Mouse (Mus musculus): ENCODE results near the gene Trim26. TPM values are rescaled to one million over a fixed set of nuclear protein-coding genes. Genes with fewer than 3 reads are reported as not detected.

Trim26 gene
- total and polyA plus RNA-seq, 2 experiments: 13.5 to 27.0 TPM

DNA sequence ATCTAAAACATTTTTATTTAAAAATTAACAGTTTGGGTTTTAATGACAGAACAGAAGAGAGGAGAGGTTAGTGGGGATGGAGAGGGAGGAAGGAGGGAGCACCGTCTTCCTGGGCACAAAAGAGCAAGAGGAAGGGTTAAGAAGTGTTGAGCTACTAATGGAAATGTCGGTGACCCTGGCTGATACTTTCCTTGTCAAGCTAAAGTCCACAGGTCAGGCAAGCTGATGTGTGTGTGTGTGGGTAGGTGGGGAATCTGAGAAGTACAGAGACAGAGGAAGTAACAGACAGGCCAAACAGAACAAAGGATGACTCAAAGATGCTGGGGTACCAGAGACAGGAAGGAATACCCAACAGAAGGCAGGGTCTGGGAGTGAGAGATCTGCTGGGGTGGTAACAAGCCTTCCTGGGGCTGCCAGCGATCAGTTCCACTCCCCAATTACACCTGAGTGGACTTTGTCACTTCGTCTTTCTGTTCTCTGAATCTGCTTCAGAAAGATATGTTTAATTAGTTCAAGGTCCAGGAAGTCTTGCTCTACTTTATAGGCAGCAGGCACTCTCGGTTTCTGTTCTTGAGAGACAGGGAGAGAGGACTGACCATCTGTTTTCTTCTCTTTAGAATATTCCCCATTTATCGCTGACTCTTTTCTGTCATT is 60.7 kb downstream of the Trim26 start, which contains the start of gene Trim31:
Gene Trim31 (plus strand): TSS at position 567 of the 654 bp plus-strand sequence.
- H3K4me1 ChIP-seq (ENCODE audit: control insufficient read depth, insufficient read depth, low read length): no peaks in the 10 kb centered on the region
- no peak within 1 kb of the TSS for H3K4me3 ChIP-seq (ENCODE audit: insufficient read depth, low read depth, low read length)
- no peaks in the 10 kb centered on the region for H3K36me3 ChIP-seq (ENCODE audit: control insufficient read depth, insufficient read depth, low read length)
- H3K9ac ChIP-seq (ENCODE audit: low read depth, low read length): no peak within 1 kb of the TSS
- DNase-seq (ENCODE audit: extremely low read depth, low read depth, low spot score): no peak
- no peaks in the 10 kb centered on the region for H3K79me2 ChIP-seq (ENCODE audit: control insufficient read depth, insufficient read depth, low read length)
- TF ChIP-seq POLR2A (IDR thresholded peaks at IDR 0.05; ENCODE audit: extremely low read depth, insufficient read depth, low read length): no peak
- TF ChIP-seq CTCF (IDR thresholded peaks at IDR 0.05; ENCODE audit: low read depth, low read length): no peak
- H3K27ac ChIP-seq (replicated peaks; ENCODE audit: insufficient read depth, low read depth, low read length): no peak within 1 kb of the TSS
- 64% methylated on average over 6 of the region's 6 CpGs for WGBS
- no peaks in the 10 kb centered on the region for H3K27me3 ChIP-seq (ENCODE audit: control insufficient read depth, insufficient read depth, low read length)

DNA sequence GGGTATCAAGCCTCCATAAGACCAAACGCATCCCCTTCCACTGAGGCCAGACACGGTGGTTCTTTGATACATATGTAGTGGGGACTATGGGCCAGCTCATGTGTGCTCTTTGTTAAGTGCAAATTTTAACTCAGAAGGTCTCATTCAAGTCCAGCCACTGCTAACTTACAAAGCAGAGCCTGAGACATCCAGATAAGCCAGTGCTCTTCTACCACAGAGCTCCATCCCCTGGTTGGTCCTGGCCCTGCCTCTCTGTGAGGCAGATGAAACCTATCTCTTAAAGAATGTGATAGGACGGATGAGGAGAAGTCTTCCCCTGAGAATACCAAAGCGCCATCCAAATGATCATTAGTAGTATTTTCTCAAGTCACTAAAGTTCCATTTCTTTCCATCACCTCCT is 62.4 kb downstream of the Trim26 start:
- no peaks in the 10 kb centered on the region for H3K4me1 ChIP-seq (ENCODE audit: control insufficient read depth, insufficient read depth, low read length)
- no peaks in the 10 kb centered on the region for H3K27me3 ChIP-seq (ENCODE audit: control insufficient read depth, insufficient read depth, low read length)
- H3K27ac ChIP-seq (replicated peaks; ENCODE audit: insufficient read depth, low read depth, low read length): no peak overlapping the region
- no peaks in the 10 kb centered on the region for H3K79me2 ChIP-seq (ENCODE audit: control insufficient read depth, insufficient read depth, low read length)
- no peak for TF ChIP-seq CTCF (IDR thresholded peaks at IDR 0.05; ENCODE audit: low read depth, low read length)
- TF ChIP-seq POLR2A (IDR thresholded peaks at IDR 0.05; ENCODE audit: extremely low read depth, insufficient read depth, low read length): no peak
- no peak overlapping the region for H3K9ac ChIP-seq (ENCODE audit: low read depth, low read length)
- no peak overlapping the region for H3K4me3 ChIP-seq (ENCODE audit: insufficient read depth, low read depth, low read length)
- no peaks in the 10 kb centered on the region for H3K36me3 ChIP-seq (ENCODE audit: control insufficient read depth, insufficient read depth, low read length)
- WGBS: 86% methylated on average over 4 of the region's 4 CpGs
- DNase-seq (ENCODE audit: extremely low read depth, low read depth, low spot score): no peak

DNA sequence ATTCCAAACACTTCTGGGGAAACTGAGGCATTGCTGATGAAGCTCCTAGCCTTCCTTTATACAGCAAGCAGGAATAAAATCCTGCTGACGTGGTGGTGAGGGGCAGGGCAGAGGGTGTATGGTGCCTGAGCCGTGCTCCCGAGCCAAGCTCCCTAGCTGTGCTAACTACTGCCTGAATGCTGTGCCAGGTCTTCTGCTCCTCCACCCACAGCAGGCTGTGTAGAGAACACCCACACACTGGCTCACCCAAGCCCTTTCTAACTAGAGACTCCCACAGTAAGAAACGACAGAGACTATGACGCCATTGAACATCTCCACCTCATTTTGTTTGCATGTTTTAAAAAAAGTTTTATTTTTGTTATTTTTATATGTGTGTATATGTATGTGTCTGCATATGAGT is 63.1 kb downstream of the Trim26 start:
- WGBS: 85% methylated on average over 5 of the region's 5 CpGs
- H3K27ac ChIP-seq (replicated peaks; ENCODE audit: insufficient read depth, low read depth, low read length): no peak overlapping the region
- H3K27me3 ChIP-seq (ENCODE audit: control insufficient read depth, insufficient read depth, low read length): no peaks in the 10 kb centered on the region
- no peaks in the 10 kb centered on the region for H3K4me1 ChIP-seq (ENCODE audit: control insufficient read depth, insufficient read depth, low read length)
- no peak overlapping the region for H3K9ac ChIP-seq (ENCODE audit: low read depth, low read length)
- H3K36me3 ChIP-seq (ENCODE audit: control insufficient read depth, insufficient read depth, low read length): no peaks in the 10 kb centered on the region
- no peak overlapping the region for H3K4me3 ChIP-seq (ENCODE audit: insufficient read depth, low read depth, low read length)
- TF ChIP-seq CTCF (IDR thresholded peaks at IDR 0.05; ENCODE audit: low read depth, low read length) (no peak), POLR2A (IDR thresholded peaks at IDR 0.05; ENCODE audit: extremely low read depth, insufficient read depth, low read length) (no peak)
- H3K79me2 ChIP-seq (ENCODE audit: control insufficient read depth, insufficient read depth, low read length): no peaks in the 10 kb centered on the region
- DNase-seq (ENCODE audit: extremely low read depth, low read depth, low spot score): no peak

DNA sequence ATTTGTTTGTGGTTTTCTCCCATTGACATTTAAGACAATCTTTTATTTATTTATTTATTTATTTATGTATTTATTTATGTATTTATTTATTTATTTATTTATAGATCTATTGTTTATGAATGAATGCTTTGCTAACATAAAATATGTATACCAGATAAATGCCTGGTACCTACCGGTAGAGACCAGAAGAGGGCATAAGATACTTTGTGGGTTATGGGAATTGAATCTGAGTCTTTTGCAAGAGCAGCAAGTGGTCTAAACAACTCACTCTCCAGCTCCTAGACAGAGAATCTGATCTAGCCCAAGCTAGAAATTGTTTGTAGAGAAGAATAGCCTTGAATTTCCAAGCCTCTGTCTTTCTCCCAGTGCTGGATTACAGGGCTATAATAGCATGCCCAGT is 63.8 kb downstream of the Trim26 start:
- Histone ChIP-seq H3K9ac (ENCODE audit: low read depth, low read length) (no peak overlapping the region), H3K4me3 (ENCODE audit: insufficient read depth, low read depth, low read length) (no peak overlapping the region), H3K27me3 (ENCODE audit: control insufficient read depth, insufficient read depth, low read length) (no peaks in the 10 kb centered on the region), H3K79me2 (ENCODE audit: control insufficient read depth, insufficient read depth, low read length) (no peaks in the 10 kb centered on the region), H3K36me3 (ENCODE audit: control insufficient read depth, insufficient read depth, low read length) (no peaks in the 10 kb centered on the region), H3K4me1 (ENCODE audit: control insufficient read depth, insufficient read depth, low read length) (no peaks in the 10 kb centered on the region), H3K27ac (replicated peaks; ENCODE audit: insufficient read depth, low read depth, low read length) (no peak overlapping the region)
- TF ChIP-seq CTCF (IDR thresholded peaks at IDR 0.05; ENCODE audit: low read depth, low read length) (no peak), POLR2A (IDR thresholded peaks at IDR 0.05; ENCODE audit: extremely low read depth, insufficient read depth, low read length) (no peak)
- WGBS: 43% methylated on average over 1 of the region's 1 CpGs
- DNase-seq (ENCODE audit: extremely low read depth, low read depth, low spot score): no peak

DNA sequence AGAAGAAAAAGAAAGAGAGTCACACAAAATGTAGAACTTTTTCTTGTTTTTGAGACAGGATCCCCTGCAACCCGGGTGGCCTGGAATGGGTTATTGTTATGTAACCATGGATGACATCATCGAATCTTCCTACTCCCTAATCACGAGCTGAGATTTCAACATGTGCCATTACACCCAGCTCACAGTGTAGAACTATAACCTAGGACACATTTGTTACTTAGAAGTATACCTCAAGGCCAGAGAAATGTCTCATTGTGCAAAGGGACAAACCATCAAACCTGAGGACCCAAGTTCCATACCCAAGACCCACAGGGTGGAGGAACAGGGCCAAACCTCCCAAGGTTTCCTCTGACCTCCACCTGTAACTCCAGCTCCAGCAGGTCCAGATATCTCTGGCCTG is 66.7 kb downstream of the Trim26 start:
- H3K9ac ChIP-seq (ENCODE audit: low read depth, low read length): no peak overlapping the region
- H3K4me3 ChIP-seq (ENCODE audit: insufficient read depth, low read depth, low read length): no peak overlapping the region
- H3K36me3 ChIP-seq (ENCODE audit: control insufficient read depth, insufficient read depth, low read length): no peaks in the 10 kb centered on the region
- no peak overlapping the region for H3K27ac ChIP-seq (replicated peaks; ENCODE audit: insufficient read depth, low read depth, low read length)
- DNase-seq (ENCODE audit: extremely low read depth, low read depth, low spot score): peak; percentile 4
- no peaks in the 10 kb centered on the region for H3K27me3 ChIP-seq (ENCODE audit: control insufficient read depth, insufficient read depth, low read length)
- 36% methylated on average over 3 of the region's 3 CpGs for WGBS
- no peaks in the 10 kb centered on the region for H3K79me2 ChIP-seq (ENCODE audit: control insufficient read depth, insufficient read depth, low read length)
- no peaks in the 10 kb centered on the region for H3K4me1 ChIP-seq (ENCODE audit: control insufficient read depth, insufficient read depth, low read length)
- no peak for TF ChIP-seq CTCF (IDR thresholded peaks at IDR 0.05; ENCODE audit: low read depth, low read length)
- no peak for TF ChIP-seq POLR2A (IDR thresholded peaks at IDR 0.05; ENCODE audit: extremely low read depth, insufficient read depth, low read length)

DNA sequence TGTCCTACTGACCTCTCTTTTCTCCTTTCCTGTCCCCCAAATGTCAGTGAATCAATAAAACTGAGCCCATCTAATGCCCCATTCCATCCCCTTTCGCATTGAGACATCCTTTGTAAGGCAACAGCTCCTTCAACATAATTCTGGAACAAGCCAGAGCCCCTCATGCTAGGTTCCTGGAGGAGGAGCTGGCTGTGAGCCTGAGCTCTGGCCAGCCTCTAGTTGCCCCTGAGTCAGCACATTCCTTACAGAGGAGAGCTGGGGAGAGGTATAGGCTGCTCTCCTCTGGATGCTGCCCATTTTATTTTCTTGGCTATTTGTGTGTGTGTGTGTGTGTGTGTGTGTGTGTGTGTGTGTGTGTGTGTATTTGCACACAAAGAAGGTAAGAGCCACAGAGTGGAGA is 71.3 kb downstream of the Trim26 start:
- TF ChIP-seq CTCF (IDR thresholded peaks at IDR 0.05; ENCODE audit: low read depth, low read length) (no peak), POLR2A (IDR thresholded peaks at IDR 0.05; ENCODE audit: extremely low read depth, insufficient read depth, low read length) (no peak)
- no peaks in the 10 kb centered on the region for H3K79me2 ChIP-seq (ENCODE audit: control insufficient read depth, insufficient read depth, low read length)
- WGBS: 54% methylated on average over 1 of the region's 1 CpGs
- no peaks in the 10 kb centered on the region for H3K27me3 ChIP-seq (ENCODE audit: control insufficient read depth, insufficient read depth, low read length)
- H3K4me3 ChIP-seq (ENCODE audit: insufficient read depth, low read depth, low read length): no peak overlapping the region
- no peak for DNase-seq (ENCODE audit: extremely low read depth, low read depth, low spot score)
- H3K27ac ChIP-seq (replicated peaks; ENCODE audit: insufficient read depth, low read depth, low read length): no peak overlapping the region
- H3K36me3 ChIP-seq (ENCODE audit: control insufficient read depth, insufficient read depth, low read length): no peaks in the 10 kb centered on the region
- H3K4me1 ChIP-seq (ENCODE audit: control insufficient read depth, insufficient read depth, low read length): no peaks in the 10 kb centered on the region
- H3K9ac ChIP-seq (ENCODE audit: low read depth, low read length): no peak overlapping the region

Other genes with a start within 250 kb of the Trim26 start
- gene H2-M9, start 194.5 kb upstream of the Trim26 start, total RNA-seq (2014; rRNA removed): not detected in 2 replicates
- not detected in 2 replicates for gene H2-M9, start 194.5 kb upstream of the Trim26 start, polyA plus RNA-seq (2012; rRNA removed)
- gene H2-M1, start 164.9 kb upstream of the Trim26 start, total RNA-seq (2014; rRNA removed): not detected in 2 replicates
- gene H2-M1, start 164.9 kb upstream of the Trim26 start, polyA plus RNA-seq (2012; rRNA removed): not detected in 2 replicates
- not detected in 2 replicates for gene H2-M10.5, start 64.2 kb upstream of the Trim26 start, total RNA-seq (2014; rRNA removed)
- gene H2-M10.5, start 64.2 kb upstream of the Trim26 start, polyA plus RNA-seq (2012; rRNA removed): not detected in 2 replicates
- gene H2-M10.6, start 25.0 kb upstream of the Trim26 start, total RNA-seq (2014; rRNA removed): not detected in 2 replicates
- not detected in 2 replicates for gene H2-M10.6, start 25.0 kb upstream of the Trim26 start, polyA plus RNA-seq (2012; rRNA removed)
- not detected in 2 replicates for gene Trim15, start 30.1 kb downstream of the Trim26 start, total RNA-seq (2014; rRNA removed)
- not detected in 2 replicates for gene Trim15, start 30.1 kb downstream of the Trim26 start, polyA plus RNA-seq (2012; rRNA removed)
- gene Trim10, start 32.4 kb downstream of the Trim26 start, total RNA-seq (2014; rRNA removed): 0.07 TPM in 1 of 2 replicates, not detected in the other
- not detected in 2 replicates for gene Trim10, start 32.4 kb downstream of the Trim26 start, polyA plus RNA-seq (2012; rRNA removed)
- not detected in 2 replicates for gene Trim40, start 53.0 kb downstream of the Trim26 start, total RNA-seq (2014; rRNA removed)
- 0.05 TPM in 1 of 2 replicates, not detected in the other for gene Trim40, start 53.0 kb downstream of the Trim26 start, polyA plus RNA-seq (2012; rRNA removed)
- not detected in 2 replicates for gene Trim31, start 61.0 kb downstream of the Trim26 start, total RNA-seq (2014; rRNA removed)
- not detected in 2 replicates for gene Trim31, start 61.0 kb downstream of the Trim26 start, polyA plus RNA-seq (2012; rRNA removed)
- gene Rnf39, start 105.8 kb downstream of the Trim26 start, total RNA-seq (2014; rRNA removed): 3.5 and 4.4 TPM in 2 replicates
- gene Rnf39, start 105.8 kb downstream of the Trim26 start, polyA plus RNA-seq (2012; rRNA removed): 8.8 and 11.9 TPM in 2 replicates
- 24.2 and 26.6 TPM in 2 replicates for gene Ppp1r11, start 114.6 kb downstream of the Trim26 start, total RNA-seq (2014; rRNA removed)
- 36.8 and 37.7 TPM in 2 replicates for gene Ppp1r11, start 114.6 kb downstream of the Trim26 start, polyA plus RNA-seq (2012; rRNA removed)
- 14.2 and 14.8 TPM in 2 replicates for gene Znrd1, start 121.4 kb downstream of the Trim26 start, total RNA-seq (2014; rRNA removed)
- gene Znrd1, start 121.4 kb downstream of the Trim26 start, polyA plus RNA-seq (2012; rRNA removed): 12.3 and 13.7 TPM in 2 replicates
- gene Znrd1as, start 121.5 kb downstream of the Trim26 start, total RNA-seq (2014; rRNA removed): 9.6 and 11.9 TPM in 2 replicates
- 2.5 and 2.6 TPM in 2 replicates for gene Znrd1as, start 121.5 kb downstream of the Trim26 start, polyA plus RNA-seq (2012; rRNA removed)
- not detected in 2 replicates for gene 2410137M14Rik, start 144.1 kb downstream of the Trim26 start, total RNA-seq (2014; rRNA removed)
- gene 2410137M14Rik, start 144.1 kb downstream of the Trim26 start, polyA plus RNA-seq (2012; rRNA removed): not detected in 2 replicates
- not detected in 2 replicates for gene H2-M5, start 152.4 kb downstream of the Trim26 start, total RNA-seq (2014; rRNA removed)
- not detected in 2 replicates for gene H2-M5, start 152.4 kb downstream of the Trim26 start, polyA plus RNA-seq (2012; rRNA removed)
- gene Zfp57, start 164.0 kb downstream of the Trim26 start, total RNA-seq (2014; rRNA removed): 0.65 and 1.0 TPM in 2 replicates
- gene Zfp57, start 164.0 kb downstream of the Trim26 start, polyA plus RNA-seq (2012; rRNA removed): 0.26 and 0.59 TPM in 2 replicates
- not detected in 2 replicates for gene Mog, start 186.3 kb downstream of the Trim26 start, total RNA-seq (2014; rRNA removed)
- not detected in 2 replicates for gene Mog, start 186.3 kb downstream of the Trim26 start, polyA plus RNA-seq (2012; rRNA removed)
- gene Gabbr1, start 208.8 kb downstream of the Trim26 start, total RNA-seq (2014; rRNA removed): 1.2 and 1.9 TPM in 2 replicates
- gene Gabbr1, start 208.8 kb downstream of the Trim26 start, polyA plus RNA-seq (2012; rRNA removed): 1.4 and 3.2 TPM in 2 replicates

Measured in liver, adult 2 months (tissue).